Mouse (Mus musculus): ENCODE data around the gene Elk4. TPM values are rescaled to one million over a fixed set of nuclear protein-coding genes. Genes with fewer than 3 reads are reported as not detected.

Elk4 gene
- polyA plus RNA-seq, 1 experiment from 2014 or later: 22.5 TPM

GRCm38 (mm10) chr1:131995062-131995461, 12.3 kb upstream of the Elk4 start:
- H3K4me2 ChIP-seq (ENCODE audit: low read depth, low read length): no peak overlapping the region
- no peaks in the 10 kb centered on the region for H3K27me3 ChIP-seq (ENCODE audit: control insufficient read depth, insufficient read depth, low read depth, low read length)
- 31% methylated on average over 4 of the region's 4 CpGs for WGBS

GRCm38 (mm10) chr1:132000506-132000905, 6.9 kb upstream of the Elk4 start:
- no peak overlapping the region for H3K9ac ChIP-seq (ENCODE audit: low read length)
- H3K4me3 ChIP-seq (ENCODE audit: low read length): no peak overlapping the region
- no peaks in the 10 kb centered on the region for H3K36me3 ChIP-seq (ENCODE audit: control insufficient read depth, insufficient read depth, low read length)
- no peak overlapping the region for H3K4me2 ChIP-seq (ENCODE audit: low read depth, low read length)
- H3K27me3 ChIP-seq (ENCODE audit: control insufficient read depth, insufficient read depth, low read depth, low read length): no peaks in the 10 kb centered on the region
- no peak for ATAC-seq (ENCODE audit: low read depth)
- H3K9me3 ChIP-seq (ENCODE audit: control insufficient read depth, low read length): no peaks in the 10 kb centered on the region
- no peak overlapping the region for H3K27ac ChIP-seq (ENCODE audit: low read length)
- H3K4me1 ChIP-seq (replicated peaks; ENCODE audit: control insufficient read depth, insufficient read depth, low read length): no peaks in the 10 kb centered on the region

More at GRCm38 (mm10) chr1:131995062-131995461, 12.3 kb upstream of the Elk4 start:
- Histone ChIP-seq H3K36me3 (ENCODE audit: control insufficient read depth, insufficient read depth, low read length) (no peaks in the 10 kb centered on the region), H3K9ac (ENCODE audit: low read length) (no peak overlapping the region), H3K4me1 (replicated peaks; ENCODE audit: control insufficient read depth, insufficient read depth, low read length) (no peaks in the 10 kb centered on the region), H3K9me3 (ENCODE audit: control insufficient read depth, low read length) (no peaks in the 10 kb centered on the region), H3K27ac (ENCODE audit: low read length) (no peak overlapping the region), H3K4me3 (ENCODE audit: low read length) (no peak overlapping the region)
- no peak for ATAC-seq (ENCODE audit: low read depth)

DNA sequence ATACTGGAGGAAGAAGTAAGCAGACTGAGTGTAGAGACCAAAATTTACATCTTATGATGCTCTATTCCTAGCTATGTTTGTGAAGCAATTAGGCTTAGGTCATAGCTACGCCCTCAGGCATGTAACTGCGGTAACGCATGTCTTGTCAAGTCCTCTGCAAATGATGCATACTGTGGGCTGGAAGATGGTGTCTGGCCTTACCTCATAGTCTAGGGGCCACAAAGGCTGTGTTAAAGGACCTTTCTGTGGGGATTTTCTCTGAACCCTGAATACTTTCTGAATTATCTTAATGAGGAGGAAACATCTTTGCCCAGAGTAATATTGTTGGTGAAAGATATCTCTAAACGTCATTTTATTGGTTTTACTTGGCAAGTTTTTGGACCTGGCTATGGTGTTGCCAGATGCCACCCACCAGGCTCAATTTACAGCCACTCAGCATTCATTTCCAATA, 5.5 kb upstream of the Elk4 start:
- Histone ChIP-seq H3K27ac (ENCODE audit: low read length) (no peak overlapping the region), H3K9ac (ENCODE audit: low read length) (no peak overlapping the region), H3K27me3 (ENCODE audit: control insufficient read depth, insufficient read depth, low read depth, low read length) (no peaks in the 10 kb centered on the region), H3K36me3 (ENCODE audit: control insufficient read depth, insufficient read depth, low read length) (no peaks in the 10 kb centered on the region), H3K9me3 (ENCODE audit: control insufficient read depth, low read length) (no peaks in the 10 kb centered on the region), H3K4me3 (ENCODE audit: low read length) (no peak overlapping the region), H3K4me1 (replicated peaks; ENCODE audit: control insufficient read depth, insufficient read depth, low read length) (0 out of 2 replicates have a peak, but pooled peaks cover 3% of the 10 kb centered on the region), H3K4me2 (ENCODE audit: low read depth, low read length) (no peak overlapping the region)
- WGBS: 83% methylated on average over 4 of the region's 4 CpGs
- ATAC-seq (ENCODE audit: low read depth): no peak

GRCm38 (mm10) chr1:132003111-132003510, 4.3 kb upstream of the Elk4 start:
- H3K9me3 ChIP-seq (ENCODE audit: control insufficient read depth, low read length): no peaks in the 10 kb centered on the region
- 0 out of 2 replicates have a peak, but pooled peaks cover 3% of the 10 kb centered on the region for H3K4me1 ChIP-seq (replicated peaks; ENCODE audit: control insufficient read depth, insufficient read depth, low read length)
- H3K4me2 ChIP-seq (ENCODE audit: low read depth, low read length): no peak overlapping the region
- no peaks in the 10 kb centered on the region for H3K36me3 ChIP-seq (ENCODE audit: control insufficient read depth, insufficient read depth, low read length)
- ATAC-seq (ENCODE audit: low read depth): no peak
- no peak overlapping the region for H3K4me3 ChIP-seq (ENCODE audit: low read length)
- no peak overlapping the region for H3K27ac ChIP-seq (ENCODE audit: low read length)
- 58% methylated on average over 2 of the region's 2 CpGs for WGBS
- H3K9ac ChIP-seq (ENCODE audit: low read length): no peak overlapping the region
- no peaks in the 10 kb centered on the region for H3K27me3 ChIP-seq (ENCODE audit: control insufficient read depth, insufficient read depth, low read depth, low read length)

DNA sequence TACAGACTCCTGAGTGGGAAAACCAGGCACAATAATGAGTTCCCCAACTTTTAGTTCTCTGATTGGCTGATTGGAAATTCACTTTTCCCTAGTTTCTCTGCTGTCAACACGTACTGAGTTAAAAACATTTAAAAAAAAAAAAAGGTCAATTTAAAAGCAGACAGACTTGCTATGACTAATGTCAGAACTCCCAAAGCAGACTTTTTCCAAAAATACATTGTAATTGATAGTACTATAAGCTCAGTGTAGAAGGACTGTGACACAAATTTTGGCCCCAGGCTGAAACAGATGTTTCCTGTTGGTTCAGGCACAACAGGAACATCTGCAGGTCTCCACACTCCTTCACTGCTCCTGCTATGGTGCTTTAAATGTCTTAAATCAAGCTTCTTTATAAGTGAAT, 3.6 kb upstream of the Elk4 start:
- WGBS: 31% methylated on average over 1 of the region's 1 CpGs
- no peaks in the 10 kb centered on the region for H3K27me3 ChIP-seq (ENCODE audit: control insufficient read depth, insufficient read depth, low read depth, low read length)
- H3K27ac ChIP-seq (ENCODE audit: low read length): no peak overlapping the region

DNA sequence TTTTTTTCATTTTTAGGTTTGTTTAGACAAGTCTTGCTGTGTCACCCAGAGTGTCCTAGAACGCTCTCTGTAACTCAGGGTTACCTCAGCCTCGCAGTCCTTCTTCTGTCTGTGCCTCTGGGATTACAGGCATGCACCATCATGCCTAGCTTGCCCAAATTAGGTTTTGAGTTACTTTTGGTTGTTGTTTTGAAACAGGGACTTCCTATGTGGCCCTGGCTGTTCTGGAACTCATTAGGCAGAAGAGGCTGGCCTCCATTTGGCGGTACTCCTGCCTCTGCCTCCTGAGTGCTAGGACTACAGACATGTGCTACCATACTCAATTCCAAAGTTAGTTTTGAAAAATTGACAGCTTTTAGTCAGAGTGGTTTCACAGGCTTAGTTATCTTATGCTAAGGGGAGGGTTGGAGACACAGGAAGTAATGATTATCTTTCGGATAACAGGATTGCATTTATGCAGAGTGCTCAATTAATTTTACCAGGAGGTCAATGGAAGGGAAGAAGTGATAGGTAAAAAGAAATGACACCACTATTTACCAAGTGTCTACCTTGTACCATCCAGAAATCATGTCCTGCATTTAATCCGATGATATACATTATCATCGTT, 2.7 kb upstream of the Elk4 start:
- Histone ChIP-seq H3K4me1 (replicated peaks; ENCODE audit: control insufficient read depth, insufficient read depth, low read length) (peaks cover 11% of the 10 kb centered on the region), H3K9me3 (ENCODE audit: control insufficient read depth, low read length) (no peaks in the 10 kb centered on the region), H3K4me2 (ENCODE audit: low read depth, low read length) (no peak overlapping the region), H3K36me3 (ENCODE audit: control insufficient read depth, insufficient read depth, low read length) (no peaks in the 10 kb centered on the region), H3K9ac (ENCODE audit: low read length) (no peak overlapping the region), H3K27me3 (ENCODE audit: control insufficient read depth, insufficient read depth, low read depth, low read length) (no peaks in the 10 kb centered on the region), H3K27ac (ENCODE audit: low read length) (peak overlapping the region; percentile 25; the same call in 1 of the 2 replicates), H3K4me3 (ENCODE audit: low read length) (no peak overlapping the region)
- ATAC-seq (ENCODE audit: low read depth): no peak
- WGBS: 77% methylated on average over 6 of the region's 6 CpGs

More for the DNA sequence above, 3.6 kb upstream of the Elk4 start:
- Histone ChIP-seq H3K36me3 (ENCODE audit: control insufficient read depth, insufficient read depth, low read length) (no peaks in the 10 kb centered on the region), H3K4me2 (ENCODE audit: low read depth, low read length) (no peak overlapping the region), H3K9me3 (ENCODE audit: control insufficient read depth, low read length) (no peaks in the 10 kb centered on the region), H3K4me1 (replicated peaks; ENCODE audit: control insufficient read depth, insufficient read depth, low read length) (peaks cover 3% of the 10 kb centered on the region; the same call in 1 of the 2 replicates), H3K4me3 (ENCODE audit: low read length) (no peak overlapping the region), H3K9ac (ENCODE audit: low read length) (no peak overlapping the region)
- ATAC-seq (ENCODE audit: low read depth): no peak

DNA sequence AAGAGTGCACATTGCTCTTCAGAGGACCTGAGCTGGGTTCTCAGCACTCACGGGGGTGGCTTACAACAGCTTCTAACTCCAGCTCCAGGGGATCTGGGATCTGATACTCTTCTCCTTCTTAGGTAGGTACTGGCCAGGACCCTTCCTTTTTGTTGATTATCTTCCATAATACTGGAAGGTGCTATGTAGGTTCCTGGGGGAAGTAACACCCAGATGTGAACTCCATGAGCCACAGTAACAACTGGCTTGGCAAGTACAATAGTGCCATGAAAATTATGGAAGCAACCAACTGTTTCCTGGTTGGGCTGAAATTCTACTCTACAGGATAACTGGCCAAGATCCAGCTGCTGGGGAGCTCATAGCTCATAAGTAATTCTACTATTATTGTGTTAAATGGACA, 1.9 kb upstream of the Elk4 start:
- H3K4me3 ChIP-seq (ENCODE audit: low read length): no peak overlapping the region
- ATAC-seq (ENCODE audit: low read depth): no peak
- H3K4me1 ChIP-seq (replicated peaks; ENCODE audit: control insufficient read depth, insufficient read depth, low read length): peaks cover 17% of the 10 kb centered on the region
- H3K27ac ChIP-seq (ENCODE audit: low read length): no peak overlapping the region
- no peaks in the 10 kb centered on the region for H3K27me3 ChIP-seq (ENCODE audit: control insufficient read depth, insufficient read depth, low read depth, low read length)
- WGBS: 90% methylated on average over 1 of the region's 1 CpGs
- no peak overlapping the region for H3K9ac ChIP-seq (ENCODE audit: low read length)
- H3K36me3 ChIP-seq (ENCODE audit: control insufficient read depth, insufficient read depth, low read length): no peaks in the 10 kb centered on the region
- H3K4me2 ChIP-seq (ENCODE audit: low read depth, low read length): no peak overlapping the region
- H3K9me3 ChIP-seq (ENCODE audit: control insufficient read depth, low read length): no peaks in the 10 kb centered on the region

- H3K9me3 ChIP-seq (ENCODE audit: control insufficient read depth, low read length): no peaks in the 10 kb centered on the region
- H3K4me1 ChIP-seq (replicated peaks; ENCODE audit: control insufficient read depth, insufficient read depth, low read length): peaks cover 20% of the 10 kb centered on the region
- no peak overlapping the region for H3K9ac ChIP-seq (ENCODE audit: low read length)
- no peaks in the 10 kb centered on the region for H3K36me3 ChIP-seq (ENCODE audit: control insufficient read depth, insufficient read depth, low read length)
- no peak for ATAC-seq (ENCODE audit: low read depth)
- H3K4me2 ChIP-seq (ENCODE audit: low read depth, low read length): no peak overlapping the region
- no peak overlapping the region for H3K27ac ChIP-seq (ENCODE audit: low read length)
- no peak overlapping the region for H3K4me3 ChIP-seq (ENCODE audit: low read length)
- no peaks in the 10 kb centered on the region for H3K27me3 ChIP-seq (ENCODE audit: control insufficient read depth, insufficient read depth, low read depth, low read length)
- WGBS: 72% methylated on average over 3 of the region's 3 CpGs
These were observed 1.4 kb upstream of the Elk4 start for GRCm38 (mm10) chr1:132006046-132006445.

GRCm38 (mm10) chr1:132006721-132007120, 686 bp upstream of the Elk4 start:
- Histone ChIP-seq H3K4me3 (ENCODE audit: low read length) (peak overlapping the region; percentile 76), H3K9me3 (ENCODE audit: control insufficient read depth, low read length) (no peaks in the 10 kb centered on the region), H3K4me2 (ENCODE audit: low read depth, low read length) (peak overlapping the region; percentile 64), H3K27ac (ENCODE audit: low read length) (peak overlapping the region; percentile 99), H3K27me3 (ENCODE audit: control insufficient read depth, insufficient read depth, low read depth, low read length) (no peaks in the 10 kb centered on the region), H3K9ac (ENCODE audit: low read length) (peak overlapping the region; percentile 91), H3K4me1 (replicated peaks; ENCODE audit: control insufficient read depth, insufficient read depth, low read length) (peaks cover 20% of the 10 kb centered on the region), H3K36me3 (ENCODE audit: control insufficient read depth, insufficient read depth, low read length) (no peaks in the 10 kb centered on the region)
- 18% methylated on average over 5 of the region's 5 CpGs for WGBS
- no peak for ATAC-seq (ENCODE audit: low read depth)

Measured in lung, embryonic 16.5 days (tissue).